Mouse (Mus musculus): ENCODE measurements at regions not wholly inside any gene's neighbourhood (a gene's known extent, or its start where the extent isn't known, plus 50 kb on each side); places are given as distances from the start of the nearest gene placed in this dataset.

GRCm38 (mm10) chr16:30762898-30763595 lies 163.5 kb downstream of the Fam43a start:
- TF ChIP-seq POLR2A (IDR thresholded peaks at IDR 0.05; ENCODE audit: control insufficient read depth, extremely low read depth, insufficient read depth, low read length, poor library complexity): no peak
- TF ChIP-seq CTCF (IDR thresholded peaks at IDR 0.05; ENCODE audit: borderline replicate concordance, control insufficient read depth, extremely low read depth, insufficient read depth, low read length, poor library complexity): no peak

Measured in thymus, adult 2 months (tissue).